Mouse (Mus musculus): ENCODE measurements around the gene Nbea.
"Not testable (repeated sequence)": the region's sequence is repeated elsewhere in the genome, so short reads cannot be mapped to it uniquely, and the experiment has no call there.

The Nbea gene

DNA sequence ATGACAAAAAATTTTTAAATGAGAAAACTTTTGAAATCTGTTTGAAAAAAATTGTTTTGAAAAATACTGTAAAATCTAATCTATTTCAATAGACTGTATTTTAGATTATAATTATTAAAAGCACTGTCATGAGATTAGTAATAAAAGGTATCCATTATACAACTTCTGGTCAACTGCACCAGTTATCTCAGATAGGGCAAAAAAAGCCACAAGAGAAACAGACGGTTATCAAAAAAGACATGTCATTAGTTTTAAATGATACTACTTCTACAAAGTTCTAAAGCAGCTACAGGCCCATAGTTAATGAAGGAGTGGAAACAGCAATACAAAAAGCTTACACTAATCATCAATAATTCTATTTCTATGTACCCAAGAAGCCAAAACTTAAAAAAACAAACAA, 144.0 kb downstream of the Nbea start:
- in situ Hi-C loops (cut with MboI, MseI) = no loop called here

DNA sequence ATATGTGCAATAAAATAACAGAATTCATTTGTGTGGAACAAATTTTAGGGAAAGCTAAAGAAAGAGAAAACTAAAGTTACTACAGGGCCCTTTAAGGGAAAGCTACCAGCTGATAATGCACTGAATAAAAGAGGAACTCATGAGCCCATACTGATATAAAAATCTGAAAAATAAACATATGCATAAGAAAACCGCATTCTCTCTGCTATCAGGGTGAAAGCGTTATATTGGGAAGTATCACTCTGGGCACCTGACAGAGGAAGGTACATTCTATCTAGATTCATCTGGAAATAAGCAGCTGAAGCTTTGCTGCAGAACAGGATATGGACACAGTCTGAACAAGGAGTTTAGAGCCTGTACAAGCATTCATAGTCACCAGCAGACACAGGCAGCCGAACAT, 148.9 kb downstream of the Nbea start:
- in situ Hi-C loops (cut with MboI, MseI) = no loop called here

DNA sequence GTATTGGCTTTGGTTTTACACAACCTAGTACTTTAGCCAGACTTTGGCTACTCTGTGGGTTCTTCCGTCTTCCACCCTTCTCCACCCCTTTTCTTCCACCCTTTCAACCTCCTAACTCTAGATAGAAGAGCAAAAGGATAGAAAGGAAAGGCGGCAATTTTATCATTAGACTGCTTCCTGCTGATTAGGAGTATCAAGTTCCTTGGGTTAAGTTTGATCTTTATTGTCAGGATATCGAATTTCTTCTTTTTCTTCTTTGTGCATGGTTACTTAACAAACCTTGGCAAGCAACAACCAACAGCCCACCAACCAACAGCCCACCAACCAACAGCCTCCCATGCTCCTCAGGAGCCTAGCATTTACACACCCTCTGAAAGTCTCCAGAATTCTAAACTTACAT, 165.0 kb downstream of the Nbea start:
- in situ Hi-C loops (cut with MboI, MseI) = loop anchor here (25.0 kb wide), 1 partner anchor 344 kb away; no protein-coding TSS in a partner anchor

DNA sequence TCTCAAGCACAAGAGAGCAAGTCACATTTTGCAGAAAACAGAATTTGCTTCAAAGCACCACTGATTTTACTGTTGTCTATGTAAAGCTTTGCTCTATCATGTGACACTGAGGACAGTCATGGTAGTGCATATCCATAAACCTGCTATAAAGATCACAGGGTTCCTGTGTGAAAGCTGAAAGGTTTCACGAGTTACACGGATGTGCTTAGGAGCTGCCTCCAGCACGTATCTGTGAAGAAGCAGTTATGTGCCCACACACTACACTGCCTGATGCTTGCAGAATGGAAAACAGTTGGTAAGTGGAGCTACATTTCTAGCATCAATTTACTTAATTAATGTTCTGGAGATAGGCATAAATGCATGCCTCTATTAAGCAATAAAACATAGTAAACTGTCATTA, 172.4 kb downstream of the Nbea start:
- in situ Hi-C loops (cut with MboI, MseI) = loop anchor here (25.0 kb wide), 1 partner anchor 351 kb away; no protein-coding TSS in a partner anchor

DNA sequence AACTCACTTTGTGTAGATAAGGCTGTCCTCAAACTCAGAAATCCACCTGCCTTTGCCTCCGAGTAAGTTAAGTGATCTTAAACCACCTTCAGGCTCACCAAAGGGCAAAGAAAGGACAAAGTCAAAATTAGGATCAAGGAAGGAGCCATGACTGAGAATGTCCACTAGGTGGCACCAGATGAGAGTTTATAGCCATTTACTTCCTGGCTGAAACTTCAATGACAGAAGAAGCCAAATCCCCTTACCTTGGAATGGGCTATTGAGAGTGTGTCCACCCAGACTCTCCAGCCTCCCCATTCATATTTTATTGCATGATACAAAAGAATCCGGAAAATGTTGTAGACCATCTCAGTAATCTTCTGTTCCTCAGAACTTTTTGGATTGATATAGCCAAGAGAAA, 175.5 kb downstream of the Nbea start:
- in situ Hi-C loops (cut with MboI, MseI) = loop anchor here (10.0 to 25.0 kb wide), 2 partner anchors 354 to 1187 kb away; no protein-coding TSS in a partner anchor

DNA sequence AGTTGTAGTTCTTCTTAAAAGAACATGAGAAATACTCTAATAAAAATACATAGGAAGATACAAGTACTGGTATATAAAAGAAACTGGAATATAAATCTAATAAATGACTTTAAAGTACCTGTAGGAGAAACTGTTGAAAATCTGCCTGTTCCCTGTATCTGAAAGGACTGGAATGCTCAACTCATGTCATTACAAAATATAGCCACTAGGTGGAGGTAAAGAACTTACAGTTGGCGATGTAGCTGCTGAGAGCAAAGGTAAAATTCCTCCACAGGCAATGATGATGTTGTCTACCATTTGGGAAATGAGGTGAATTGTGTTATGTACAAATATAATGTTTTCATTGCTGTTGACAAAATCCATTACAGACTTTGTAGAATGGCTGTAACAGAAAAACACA, 183.2 kb downstream of the Nbea start:
- in situ Hi-C loops (cut with MboI, MseI) = loop anchor here (10.0 to 25.0 kb wide), 2 partner anchors 362 to 1195 kb away; no protein-coding TSS in a partner anchor

DNA sequence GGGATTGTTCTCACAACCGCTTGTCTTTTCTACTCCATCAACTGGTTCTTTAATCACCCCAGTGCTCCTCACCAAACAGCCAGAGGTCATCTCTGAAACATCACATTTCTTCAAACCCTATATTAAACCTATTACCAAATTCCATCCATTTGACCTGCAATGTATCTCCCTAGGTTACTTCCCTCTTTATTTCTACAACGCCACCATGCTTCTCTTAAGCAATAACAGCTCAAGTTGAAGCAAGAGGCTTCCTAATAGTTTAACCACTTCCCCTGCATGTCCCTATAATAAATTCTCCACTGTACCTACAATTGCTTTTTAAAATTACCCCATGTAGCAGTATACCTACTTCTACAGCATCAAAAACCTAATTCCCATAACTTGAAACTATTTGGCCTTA, 205.1 kb downstream of the Nbea start:
- in situ Hi-C loops (cut with MboI, MseI) = no loop called here

DNA sequence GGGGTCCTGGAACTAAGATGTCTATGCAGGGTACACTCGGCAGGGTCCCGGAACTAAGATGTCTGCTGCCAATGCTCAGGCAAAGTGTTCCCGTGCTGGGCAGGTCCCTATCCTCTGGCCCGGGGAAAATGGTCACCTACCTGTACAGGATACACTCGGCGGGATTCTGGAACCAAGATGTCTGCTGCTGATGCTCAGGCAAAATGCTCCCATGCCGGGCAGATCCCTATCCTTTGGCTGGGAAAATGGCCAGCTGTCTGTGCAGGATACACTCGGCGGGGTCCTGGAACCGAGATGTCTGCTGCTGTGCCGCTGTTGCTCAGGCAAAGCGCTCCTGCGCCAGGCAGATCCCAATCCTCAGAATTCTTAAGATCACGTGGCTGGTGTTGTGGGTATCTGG, 206.5 kb downstream of the Nbea start:
- in situ Hi-C loops (cut with MboI, MseI) = not testable (repeated sequence)

DNA sequence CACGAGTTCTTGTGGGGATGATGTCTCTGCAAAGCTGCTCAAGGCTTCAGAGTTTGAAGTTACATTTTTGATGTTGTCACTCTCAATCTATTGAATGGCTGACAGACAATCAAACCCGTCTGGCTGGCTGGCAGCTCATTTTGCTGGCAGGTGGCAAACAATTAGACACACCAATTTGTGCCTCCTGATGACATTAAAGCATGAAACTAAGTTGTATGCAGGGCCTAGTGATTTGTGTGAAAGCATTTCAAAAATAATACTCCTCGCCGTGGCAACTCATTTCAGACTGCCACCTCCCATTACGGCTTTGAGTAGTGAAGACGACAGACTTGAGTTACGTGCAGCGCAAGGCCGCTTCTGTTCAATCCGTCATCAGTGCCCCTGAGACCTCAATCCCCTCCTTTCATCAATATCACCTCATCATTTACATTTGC, 217.8 kb downstream of the Nbea start:
- in situ Hi-C loops (cut with MboI, MseI) = no loop called here

DNA sequence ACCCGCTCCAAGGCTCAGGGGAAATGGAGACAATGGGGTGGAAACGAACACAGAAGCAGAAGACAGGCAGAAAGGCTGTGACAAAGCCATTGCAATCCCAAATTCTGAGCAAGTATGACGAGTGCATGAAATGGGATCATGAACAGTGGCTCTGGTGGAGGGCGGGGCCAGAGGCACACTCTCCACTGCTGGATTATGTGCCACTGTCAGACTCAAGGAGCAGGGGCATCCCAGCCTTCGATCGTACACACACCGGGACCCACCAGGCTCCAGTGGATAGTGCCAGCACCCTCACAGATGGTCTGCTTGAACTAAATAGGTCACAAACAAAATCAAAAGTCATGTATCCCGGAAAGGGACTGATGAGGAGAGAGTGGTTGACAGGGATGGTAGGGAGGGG, 220.5 kb downstream of the Nbea start:
- in situ Hi-C loops (cut with MboI, MseI) = no loop called here

DNA sequence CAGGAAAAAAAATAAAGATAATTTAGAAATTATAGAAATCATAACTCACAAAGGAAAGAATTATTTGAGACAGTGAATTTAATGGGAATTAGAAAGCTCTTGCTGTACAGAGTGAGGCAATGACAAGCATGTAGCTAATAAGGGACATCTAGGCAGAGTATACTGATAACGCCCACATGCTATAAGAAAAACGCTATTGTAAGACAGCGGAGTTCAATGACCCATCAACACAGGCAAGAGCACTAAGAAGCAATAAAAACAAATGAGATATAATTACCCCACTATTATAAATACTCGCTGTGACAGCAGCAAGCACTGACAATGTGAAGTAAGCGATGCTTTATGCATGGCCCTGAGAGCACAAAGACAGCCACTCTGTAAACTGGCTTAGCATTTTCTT, 233.5 kb downstream of the Nbea start:
- in situ Hi-C loops (cut with MboI, MseI) = no loop called here

DNA sequence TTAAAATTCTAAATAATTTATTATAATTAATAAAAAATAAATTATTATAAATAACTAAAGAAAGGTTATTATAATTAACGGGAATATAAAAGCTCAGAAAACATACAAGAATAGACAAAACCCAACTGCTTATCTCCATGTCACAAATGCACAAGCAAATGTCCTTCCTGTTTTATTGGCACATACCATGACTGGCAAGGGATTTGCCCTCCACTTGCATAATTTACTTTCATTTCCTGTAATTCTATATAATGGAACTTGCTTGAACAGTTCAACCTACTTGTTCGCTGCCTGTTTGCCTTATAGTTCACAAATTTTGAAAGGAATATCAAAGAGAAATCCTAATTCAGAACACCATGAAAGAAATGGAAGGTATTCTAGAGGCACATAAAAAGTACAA, 234.4 kb downstream of the Nbea start:
- in situ Hi-C loops (cut with MboI, MseI) = no loop called here

DNA sequence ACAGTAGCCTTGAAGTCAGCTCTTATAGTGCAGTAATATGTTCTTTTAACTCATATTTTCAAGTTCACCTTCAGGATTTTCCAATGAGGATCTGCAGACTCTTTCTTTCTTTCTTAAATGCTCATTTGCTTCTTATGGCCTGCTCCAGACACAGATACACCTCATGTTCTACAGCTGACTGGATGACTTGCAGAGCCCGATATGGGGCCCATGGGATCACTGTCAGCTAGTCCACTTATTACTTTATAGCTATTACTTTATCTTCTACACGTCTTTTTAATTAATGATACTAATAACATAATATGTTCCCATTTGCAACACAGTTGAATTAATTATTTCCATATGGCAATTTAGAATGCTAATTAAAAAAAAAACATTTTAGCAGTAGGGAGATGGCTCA, 256.2 kb downstream of the Nbea start:
- in situ Hi-C loops (cut with MboI, MseI) = no loop called here

DNA sequence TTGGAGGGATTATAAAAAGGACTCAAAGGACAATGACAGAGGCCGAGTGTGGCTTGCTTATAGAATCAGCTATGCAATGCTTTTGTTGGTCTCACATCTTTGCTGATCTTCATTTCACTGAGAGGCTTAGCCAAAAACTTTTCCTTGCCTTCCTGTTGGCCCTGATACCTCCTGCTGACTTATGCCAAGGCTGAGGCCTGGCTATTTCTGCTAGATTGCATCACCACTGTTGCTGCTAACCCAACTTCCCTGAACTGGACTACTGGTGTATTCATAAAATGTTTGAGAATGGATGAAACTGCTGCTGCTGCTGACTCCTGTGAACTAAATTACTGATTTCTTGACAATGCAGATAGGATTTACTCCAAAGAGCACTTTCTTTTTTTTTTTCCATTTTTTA, 274.2 kb downstream of the Nbea start:
- in situ Hi-C loops (cut with MboI, MseI) = no loop called here

DNA sequence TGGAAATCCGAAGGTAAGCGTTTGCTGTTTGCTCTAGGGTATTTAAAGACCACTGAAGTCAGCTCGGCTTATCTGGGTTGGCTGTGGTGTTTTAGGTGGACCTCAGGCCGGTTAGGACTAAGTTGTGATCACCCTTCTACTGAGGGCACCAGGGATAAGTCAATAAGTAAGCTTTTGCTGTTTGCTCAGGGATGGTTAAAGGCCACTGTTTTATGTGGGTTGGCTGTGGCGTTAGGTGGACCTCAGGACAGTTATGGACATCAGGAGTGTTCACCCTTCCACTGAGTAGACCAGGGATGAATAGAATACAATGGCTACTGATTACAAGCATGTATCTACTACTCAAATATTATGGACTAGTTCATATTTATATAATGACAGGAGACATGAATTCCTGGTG, 292.9 kb downstream of the Nbea start:
- in situ Hi-C loops (cut with MboI, MseI) = no loop called here

DNA sequence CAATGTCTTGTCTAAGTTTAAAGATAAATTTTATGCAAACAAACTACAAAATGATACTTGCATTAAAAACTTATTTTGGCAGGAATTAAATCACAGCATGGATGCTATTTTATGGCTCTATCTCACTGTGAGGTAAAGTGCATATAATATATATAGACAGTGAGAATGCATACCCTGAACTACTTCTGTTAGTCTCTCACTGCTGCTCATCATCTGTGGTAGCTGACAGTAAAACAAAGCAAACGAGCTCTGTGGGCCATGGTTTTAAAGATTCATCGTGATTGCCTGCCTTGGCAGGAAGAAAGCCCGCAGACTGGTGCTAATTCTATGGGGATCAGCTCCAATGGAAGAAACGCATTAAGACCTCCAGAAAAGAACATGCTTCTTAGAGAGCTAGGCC, 294.3 kb downstream of the Nbea start:
- in situ Hi-C loops (cut with MboI, MseI) = no loop called here

DNA sequence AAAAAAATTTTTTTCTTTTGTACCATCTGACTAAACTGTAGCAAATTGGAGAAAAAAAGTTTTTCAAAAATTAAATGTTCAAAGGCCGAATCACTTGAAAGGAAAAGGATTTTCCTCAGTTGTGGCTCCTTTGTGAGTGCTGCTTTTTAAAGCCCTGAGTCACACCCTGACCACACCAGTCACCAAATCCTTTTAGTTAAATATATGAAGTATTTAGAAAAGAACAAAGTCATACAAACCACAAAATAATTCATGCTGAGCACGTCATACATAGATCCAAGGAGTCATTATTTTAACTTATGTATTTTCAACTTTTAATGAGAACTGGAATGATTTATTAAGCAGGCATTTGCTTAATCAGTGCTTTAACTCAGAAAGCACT, 295.7 kb downstream of the Nbea start:
- in situ Hi-C loops (cut with MboI, MseI) = no loop called here

DNA sequence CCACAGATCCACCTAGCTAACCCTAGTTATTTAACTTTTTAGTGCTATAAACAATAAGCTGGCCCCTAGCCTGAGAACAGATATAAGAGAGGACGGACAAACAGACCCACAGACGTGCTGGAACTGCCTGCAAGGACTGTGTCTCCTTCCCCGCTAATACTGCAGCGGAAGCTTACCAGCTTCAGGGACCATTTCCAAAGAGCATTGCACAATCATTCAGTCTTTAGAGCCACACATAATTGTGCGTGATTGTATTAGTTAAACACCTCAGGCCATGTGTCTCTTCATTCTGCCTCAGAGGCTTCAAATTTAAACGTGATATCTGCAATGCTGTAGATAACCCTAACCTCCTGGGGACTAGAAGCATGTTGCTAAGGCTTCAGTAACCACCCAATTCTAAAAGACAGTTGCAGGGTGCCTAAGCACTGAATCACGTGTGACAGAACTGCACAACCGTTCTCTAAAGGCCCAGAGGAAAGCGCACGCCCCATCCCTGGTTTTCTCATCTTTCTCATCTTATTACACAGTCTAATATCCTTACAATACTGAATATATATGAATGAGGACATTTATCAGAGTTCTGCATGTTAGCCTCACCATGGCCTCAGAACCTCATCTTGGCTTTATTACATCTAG, 296.2 kb downstream of the Nbea start:
- in situ Hi-C loops (cut with MboI, MseI) = no loop called here

DNA sequence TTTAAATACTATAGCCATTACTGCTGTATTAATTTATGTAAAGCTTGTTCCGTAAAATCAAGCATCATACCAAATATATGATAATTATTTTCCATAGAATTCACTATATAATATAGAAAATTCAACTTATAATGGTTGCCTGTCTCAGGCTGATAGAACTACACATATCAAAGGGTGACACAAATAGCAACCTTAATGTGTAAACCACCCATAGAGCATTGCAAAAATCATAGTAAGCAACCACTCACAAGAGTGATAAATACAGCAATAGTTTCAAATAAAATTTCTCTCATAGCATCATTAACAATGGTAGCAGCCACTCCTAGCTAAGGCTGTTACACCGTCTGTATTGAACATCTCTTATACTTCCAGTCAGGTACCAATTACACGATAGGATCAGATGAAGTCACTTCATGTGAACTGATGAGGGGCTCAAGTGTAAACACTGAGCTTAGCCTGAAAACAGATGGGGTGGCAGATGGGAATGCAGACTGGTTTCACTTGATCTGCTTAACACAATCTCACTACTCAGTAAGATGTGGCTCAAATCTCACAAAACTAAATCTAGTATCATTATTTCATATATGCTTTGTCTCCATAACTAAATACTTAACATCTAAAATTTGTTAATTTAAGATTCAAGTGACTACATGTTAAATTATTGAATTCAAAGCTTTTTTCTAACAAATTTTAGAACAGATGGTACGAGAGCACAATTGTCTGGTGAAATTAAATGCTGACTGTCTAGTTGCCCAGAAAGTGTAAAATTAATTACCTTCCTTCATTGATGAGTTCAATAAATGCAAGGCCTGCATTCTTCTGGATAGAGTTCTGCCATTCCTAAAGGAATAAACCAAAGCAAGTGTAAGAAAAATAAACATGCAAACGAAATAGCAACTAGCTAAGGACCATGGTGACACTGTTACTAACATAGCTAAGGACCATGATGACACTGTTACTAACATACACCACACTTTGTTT, 310.3 kb downstream of the Nbea start:
- in situ Hi-C loops (cut with MboI, MseI) = no loop called here

DNA sequence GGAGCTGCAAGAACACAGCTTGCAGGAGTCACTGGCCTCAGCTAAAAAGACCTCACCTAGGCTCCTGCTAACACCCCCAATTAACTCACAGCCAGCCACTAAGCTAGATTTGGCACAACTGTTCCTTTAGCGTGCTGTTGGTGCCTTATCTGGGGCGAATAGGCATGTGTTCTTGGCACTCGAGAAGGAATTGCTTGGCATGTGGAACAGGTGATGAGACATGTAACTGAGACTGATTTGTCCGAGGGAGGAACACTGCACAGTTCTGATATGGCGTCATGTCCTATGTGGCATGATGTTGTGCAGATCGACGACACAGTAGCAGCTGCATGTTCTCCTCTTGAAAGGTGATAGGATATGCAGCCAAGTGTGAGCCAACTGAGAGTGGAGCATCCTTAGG, 331.0 kb downstream of the Nbea start:
- in situ Hi-C loops (cut with MboI, MseI) = no loop called here

DNA sequence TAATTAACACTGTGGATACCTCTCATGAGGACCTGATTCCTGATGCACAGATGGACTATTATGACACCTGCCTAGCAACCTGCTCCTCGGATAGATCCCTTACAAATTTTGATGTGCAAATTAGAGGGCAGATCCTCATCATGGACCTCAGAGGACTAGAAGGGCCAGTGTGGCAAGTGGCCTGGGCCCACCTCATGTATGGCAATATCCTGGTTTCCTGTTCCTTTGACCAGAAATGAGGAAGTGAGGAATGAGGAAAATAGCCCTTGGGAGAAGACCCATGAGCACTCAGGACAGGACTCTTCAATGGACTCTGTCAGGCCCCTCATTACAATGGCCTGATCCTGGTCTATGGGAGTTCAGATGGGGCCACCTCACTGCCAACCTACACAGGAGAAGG, 336.4 kb downstream of the Nbea start:
- in situ Hi-C loops (cut with MboI, MseI) = no loop called here

DNA sequence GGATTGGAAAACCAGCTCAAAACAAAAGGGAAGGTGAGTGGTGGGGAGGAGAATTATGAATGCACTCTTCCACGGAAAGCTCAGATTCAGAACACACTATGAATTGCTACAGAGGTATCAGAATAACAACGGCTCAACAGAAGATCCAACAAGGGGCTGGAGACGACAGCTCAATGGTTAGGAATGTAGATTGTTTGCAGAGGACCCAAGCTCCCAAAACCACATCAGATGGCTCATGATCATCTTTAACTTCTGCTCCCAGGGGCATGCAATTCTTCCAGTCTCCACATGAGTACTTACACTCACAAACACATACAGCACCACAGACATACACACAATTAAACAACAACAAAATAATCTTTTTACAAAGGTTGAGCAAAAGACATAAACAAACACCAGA, 346.3 kb downstream of the Nbea start:
- in situ Hi-C loops (cut with MboI, MseI) = no loop called here

DNA sequence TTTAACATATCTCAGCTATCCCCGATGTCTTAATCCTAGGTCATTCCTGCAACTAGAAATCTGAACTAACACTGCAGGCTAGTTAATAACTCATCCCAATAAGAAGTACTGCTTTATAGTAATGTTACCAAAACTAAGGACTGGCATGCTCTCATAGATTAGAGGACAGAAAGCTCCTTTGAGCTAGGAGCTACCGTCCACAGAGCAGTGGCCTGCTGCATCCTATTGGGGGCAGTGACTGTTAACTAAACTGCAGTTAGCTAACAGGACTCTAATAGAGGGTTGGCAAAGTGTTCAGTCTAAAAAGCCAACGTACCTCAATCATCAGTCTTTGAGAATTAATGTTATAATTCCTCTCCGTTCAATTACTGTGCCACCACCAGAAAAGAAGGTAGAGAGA, 348.3 kb downstream of the Nbea start:
- in situ Hi-C loops (cut with MboI, MseI) = no loop called here

Data from regulatory T cell (primary cell).